Mouse (Mus musculus): ENCODE data around the gene Coro6.

Coro6 gene

DNA sequence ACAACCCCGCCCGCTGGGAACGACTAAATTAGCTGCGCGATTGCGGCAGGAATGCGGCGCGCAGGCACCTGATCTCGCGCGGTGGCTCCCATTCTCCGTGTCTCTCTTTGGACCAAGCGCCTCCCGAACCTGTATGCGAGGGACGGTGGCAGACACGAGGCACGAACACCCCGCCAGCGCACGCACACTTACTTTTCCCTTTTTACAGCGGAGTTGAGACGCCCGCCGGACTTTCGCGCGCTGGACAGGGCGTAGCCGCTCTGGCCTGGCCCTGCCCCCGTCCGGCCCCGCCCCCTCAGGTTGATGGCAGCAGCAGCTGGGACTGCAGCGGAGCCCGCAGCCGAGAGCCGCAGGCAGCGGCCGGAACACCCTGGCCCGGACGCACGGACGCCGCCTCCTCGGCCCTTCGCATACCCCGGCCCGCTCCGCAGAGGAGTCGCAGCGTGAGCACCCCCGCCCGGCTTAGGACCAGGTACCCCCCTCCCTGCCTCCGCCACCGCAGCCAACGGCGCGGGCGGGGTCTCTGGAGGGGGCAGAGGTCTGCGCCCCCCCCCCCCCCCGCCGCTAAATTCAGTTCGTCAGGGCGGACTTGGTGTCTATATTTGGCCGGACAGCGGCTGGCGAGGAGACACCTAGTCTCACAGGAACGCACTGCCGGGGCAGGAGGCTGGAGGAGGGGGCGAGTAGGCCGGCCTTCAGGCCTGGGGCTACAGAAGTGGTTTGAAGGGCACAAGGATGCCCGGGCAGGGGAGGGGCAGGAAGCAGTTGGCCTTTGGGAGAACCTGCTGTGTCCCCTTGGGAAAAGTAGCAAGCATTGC is at the start of gene Coro6:
Coro6 (plus strand) TSS at position 129 of the 818 bp plus-strand sequence.
- DNase-seq: peak; percentile 64

DNA sequence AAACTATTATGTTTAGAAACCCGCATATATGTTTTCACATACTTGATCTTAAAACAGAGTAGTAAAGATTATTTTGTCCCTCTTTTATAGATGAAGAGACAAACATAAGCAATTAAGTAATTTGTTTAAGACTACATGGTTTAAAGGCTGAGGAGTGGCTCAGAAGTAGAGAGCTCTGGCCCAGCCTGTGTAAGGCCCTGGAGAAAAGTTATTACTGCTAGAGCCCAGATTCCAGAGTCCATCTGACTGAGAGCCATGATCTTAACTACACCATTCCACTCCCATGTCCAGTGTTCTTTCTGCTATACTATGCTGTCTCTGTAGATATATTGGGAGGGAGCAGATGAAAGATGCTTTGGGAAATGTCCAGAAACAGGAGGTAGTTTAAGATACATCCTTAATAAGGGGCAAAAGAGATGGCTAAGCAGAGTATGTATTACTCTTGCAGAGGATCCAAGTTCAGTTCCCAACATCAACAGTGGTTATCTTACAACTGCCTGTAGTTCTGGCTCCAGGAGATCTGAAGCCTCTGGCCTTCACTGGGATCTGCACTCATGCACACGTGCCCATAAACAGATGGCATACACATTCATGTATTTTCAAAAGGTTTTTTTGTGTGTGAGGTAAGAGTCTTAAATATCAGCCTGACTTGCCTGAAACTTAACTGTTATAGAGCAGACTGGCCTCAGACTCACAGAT is 47.9 kb upstream of the Coro6 start:
- no peak for DNase-seq

DNA sequence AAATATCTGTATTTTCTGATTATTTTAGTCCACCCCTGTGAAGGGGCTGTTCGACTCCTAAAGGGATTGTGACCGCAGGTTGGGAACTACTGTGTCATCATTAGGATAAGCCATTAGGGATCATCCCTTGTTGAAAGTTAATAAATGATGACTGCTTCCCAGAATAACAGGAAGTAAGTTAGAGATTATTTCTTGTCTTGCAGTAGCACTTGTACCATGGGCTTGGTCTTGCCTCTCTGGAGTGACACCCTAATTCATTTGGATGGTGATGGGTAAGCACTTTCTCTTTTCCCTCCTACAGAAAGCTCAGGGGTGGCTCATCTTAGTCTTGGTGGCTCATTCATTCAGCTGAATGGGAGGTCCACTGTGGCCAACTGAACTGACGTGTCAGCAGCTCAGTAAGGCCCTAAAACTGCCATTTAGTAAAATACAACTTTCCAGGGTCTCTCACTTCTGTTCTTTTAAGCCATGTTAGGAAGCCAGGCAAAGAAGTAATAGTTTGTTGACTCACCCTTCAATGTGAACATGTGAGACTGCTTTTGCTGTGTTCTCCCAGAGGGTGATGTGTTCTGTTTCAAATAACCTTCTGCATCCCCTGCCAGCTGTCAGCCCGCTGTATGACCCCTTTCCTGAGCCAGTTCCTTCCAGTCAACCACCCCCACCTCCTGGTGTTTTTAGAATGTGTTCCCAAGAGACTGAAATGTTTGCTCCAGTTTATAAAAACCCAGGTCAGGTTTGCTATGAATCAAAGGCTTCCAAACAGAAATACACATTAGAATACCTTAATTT is 45.8 kb upstream of the Coro6 start:
- DNase-seq: peak; percentile 5

DNA sequence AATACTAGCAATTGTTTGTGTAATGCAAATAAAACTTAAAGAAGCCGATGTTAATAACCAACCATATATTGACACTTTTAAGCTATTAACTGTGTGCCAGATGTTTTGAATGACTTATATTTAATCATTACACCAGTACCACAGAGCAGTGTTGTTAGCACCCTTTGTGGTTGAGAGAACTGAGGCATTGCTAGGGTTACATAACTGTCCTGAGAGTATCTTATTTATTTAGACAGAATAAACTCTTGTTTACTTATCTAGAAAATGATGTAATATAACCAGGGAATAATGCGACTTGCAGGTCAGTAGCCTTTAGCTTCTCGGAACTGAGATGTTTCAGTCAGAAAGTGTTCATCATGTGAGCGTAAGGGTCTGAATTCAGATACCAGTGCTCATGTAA is 44.2 kb upstream of the Coro6 start:
- no peak for DNase-seq

DNA sequence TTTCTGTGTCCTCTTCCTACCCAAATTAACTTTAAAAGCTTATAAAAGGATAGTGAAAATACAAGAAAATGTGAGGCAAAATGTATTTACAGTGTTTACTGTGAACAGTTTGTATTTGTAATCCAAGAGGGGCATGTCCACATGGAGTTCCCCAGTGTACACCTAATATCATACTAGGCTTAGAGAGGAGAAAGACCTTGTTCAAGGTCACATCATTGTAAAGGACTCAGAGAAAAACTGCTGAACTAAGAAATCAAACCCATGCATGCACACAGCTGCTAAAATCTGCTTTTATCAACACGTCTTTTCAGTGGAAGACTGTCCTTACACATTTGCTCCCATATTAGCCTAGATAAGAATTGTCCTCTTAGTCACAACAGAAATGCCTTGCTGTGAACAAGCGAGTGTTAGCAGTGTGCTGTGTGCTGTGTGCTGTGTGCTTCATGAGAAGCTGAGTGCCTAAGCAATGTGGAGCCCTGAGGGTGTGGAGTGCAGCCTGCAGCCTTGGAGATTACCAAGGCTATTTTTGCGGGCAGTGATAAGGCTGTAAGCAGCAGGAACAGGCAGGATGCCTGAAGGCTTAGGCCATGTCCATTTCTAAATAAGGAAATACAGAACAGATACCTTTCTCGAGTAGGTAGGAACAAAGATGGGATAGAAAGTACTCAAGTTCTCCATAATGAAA is 38.9 kb upstream of the Coro6 start:
- DNase-seq: no peak

DNA sequence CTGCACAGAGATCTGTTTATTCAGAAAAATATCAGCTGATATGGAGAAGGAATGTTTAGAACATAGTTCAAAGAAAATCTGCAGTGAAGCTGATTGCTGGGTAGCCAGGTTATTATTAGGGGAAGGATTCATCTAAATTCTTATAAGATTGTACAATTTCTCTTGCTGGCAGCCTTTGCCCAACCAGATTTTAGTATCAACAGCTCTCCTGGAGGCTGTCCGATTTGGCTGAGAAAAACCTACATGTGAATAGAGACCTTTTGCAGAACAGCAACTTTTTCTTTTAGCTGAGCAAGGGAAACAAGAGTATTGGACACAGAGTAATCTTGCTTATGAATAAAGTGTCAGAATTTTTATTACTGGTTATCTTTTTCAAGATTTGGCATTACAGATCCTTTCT is 33.8 kb upstream of the Coro6 start:
- no peak for DNase-seq

GRCm38 (mm10) chr11:77437026-77437425 is 25.2 kb upstream of the Coro6 start:
- no peak for DNase-seq

- DNase-seq: no peak
These were observed 22.1 kb upstream of the Coro6 start for GRCm38 (mm10) chr11:77440081-77440480.

DNA sequence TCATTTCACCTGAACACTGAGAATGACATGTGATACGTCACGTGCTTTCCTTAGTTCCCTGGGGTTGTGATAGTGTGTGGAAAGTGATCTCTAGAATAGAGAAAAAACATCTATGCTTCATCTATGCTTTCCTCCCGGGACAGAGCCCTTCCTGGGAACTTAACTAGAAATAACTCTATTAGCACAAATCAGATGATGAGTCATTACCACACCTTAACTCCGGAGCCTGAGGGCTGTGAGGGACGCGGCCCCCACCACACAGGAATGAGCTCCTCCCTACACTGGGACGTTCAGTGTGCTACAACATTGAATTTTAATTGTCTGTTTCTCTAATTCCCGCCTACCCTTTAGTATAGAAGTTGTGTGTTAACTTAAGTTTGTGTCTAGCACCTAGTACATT is 21.2 kb upstream of the Coro6 start:
- no peak for DNase-seq

DNA sequence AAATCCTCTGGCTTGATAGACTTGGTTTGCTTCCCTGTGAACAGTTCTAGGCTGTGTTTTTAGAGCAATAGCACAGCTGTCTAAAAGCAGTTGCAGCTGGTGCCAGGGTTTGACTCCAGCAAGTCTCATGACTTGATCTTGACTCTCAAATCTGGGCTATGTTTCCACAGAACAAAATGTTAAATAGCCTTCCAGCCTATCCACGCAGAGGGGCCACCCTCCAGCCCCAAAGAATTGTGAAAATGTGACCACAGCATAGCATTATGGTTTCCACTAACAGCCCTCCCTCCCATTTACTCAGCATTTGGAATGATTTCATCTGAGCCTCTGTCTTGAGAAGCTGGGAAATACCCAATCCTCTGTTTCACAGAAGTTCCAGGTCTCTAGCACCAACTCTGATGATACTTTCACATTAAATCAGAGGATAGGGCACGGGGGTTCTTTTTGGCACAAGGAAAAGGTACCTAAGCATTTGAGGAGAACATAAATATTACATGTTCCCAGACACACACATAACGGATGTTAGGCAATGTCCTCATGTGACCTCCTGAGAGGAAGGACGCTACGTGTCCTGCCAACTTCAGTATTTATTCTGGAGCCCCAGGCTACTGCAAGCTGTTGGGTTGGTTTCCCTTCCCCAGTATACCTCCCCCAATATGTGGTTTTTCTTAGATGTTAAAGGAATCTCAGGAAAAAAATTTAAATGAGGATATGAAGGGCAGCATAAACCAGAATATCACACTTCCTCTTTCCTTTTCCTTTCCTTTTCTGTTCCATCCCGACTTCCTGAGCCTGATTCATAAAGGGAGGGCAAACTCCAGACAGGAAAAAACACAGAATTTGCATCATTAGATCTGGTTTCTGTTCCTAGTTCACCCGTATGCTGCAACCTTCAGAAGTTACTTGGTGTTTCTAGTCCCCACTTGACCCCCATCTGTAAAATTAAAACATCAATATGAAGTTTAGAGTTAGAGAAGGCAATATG is 19.7 kb upstream of the Coro6 start:
- DNase-seq: peak; percentile 56

GRCm38 (mm10) chr11:77444939-77445338 is 17.3 kb upstream of the Coro6 start:
- DNase-seq: peak; percentile 40

DNA sequence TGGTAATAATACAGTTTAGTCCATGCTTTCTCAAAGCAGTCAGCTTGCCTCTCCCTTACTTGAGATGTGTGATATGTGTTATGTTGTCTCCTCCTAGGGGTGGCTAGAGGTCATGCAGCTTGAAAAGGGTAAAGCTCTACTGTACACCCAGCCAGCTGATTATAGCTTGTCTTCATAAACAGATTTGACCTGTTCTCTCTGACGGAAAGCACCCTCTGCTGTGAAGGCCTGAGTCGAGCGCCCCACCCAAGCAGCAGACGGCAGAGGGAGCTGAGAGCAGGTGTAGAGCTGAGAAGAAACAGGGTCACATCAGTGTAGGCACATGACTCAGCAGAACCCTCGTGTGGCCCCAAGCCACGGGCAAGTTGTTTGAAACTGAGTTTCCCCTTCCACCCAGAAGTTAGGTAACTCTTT is 15.6 kb upstream of the Coro6 start:
- DNase-seq: peak; percentile 61

GRCm38 (mm10) chr11:77449224-77449623 is 13.0 kb upstream of the Coro6 start:
- DNase-seq: no peak

GRCm38 (mm10) chr11:77451670-77452069 is 10.5 kb upstream of the Coro6 start:
- no peak for DNase-seq

DNA sequence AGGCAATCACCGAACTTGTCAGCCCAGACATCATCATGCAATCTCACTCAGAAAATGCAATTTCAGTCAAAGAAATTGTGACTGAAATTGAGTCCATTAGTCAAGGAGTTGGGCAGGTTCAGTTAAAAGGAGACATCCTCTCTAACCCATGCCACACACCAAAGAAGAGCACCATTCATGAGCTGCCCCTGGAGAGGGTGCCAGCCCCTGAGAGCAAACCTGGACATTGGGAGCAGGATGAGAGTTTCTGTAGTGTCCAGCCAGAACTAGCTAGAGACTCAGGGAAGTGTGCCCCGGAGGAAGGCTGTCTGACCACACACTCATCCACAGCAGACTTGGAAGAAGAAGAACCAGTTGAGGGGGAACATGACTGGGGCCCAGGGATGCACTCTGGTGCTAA is 8.8 kb upstream of the Coro6 start:
- no peak for DNase-seq

DNA sequence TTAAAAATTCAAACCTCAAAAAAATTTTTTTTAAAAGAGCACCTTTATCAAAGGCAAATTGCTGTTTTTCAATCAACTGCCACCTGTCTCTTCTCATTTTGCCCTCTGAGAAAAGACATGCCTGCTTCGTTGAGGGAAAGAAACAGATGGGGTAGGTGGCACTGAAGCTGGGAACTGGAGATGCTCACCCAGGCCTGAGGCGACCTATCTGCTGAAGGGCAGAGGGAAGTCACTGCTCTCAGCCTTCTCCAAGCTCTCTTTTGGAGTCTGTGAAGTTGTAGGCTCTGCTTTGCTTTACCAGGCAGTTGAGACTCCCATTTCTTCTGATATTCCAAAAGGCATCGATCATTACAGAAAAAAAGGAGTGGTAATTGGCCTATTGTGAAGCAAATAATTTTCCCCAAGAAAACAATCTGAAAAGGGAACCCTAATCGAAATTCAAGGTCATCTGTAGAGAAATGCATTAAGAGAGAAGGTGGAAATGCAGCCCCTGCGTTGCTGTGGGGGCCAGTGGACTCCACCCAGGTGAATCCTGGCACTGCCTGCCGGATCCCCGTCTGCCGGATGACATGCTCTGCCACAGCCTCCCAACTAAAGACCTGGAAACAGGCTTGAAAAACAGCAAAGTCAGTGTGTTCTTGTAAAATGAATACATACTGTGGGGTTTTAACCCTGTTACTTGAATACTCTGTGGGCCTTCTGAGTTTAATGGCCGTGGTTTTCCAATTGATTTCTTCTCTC is 6.3 kb upstream of the Coro6 start:
- no peak for DNase-seq

DNA sequence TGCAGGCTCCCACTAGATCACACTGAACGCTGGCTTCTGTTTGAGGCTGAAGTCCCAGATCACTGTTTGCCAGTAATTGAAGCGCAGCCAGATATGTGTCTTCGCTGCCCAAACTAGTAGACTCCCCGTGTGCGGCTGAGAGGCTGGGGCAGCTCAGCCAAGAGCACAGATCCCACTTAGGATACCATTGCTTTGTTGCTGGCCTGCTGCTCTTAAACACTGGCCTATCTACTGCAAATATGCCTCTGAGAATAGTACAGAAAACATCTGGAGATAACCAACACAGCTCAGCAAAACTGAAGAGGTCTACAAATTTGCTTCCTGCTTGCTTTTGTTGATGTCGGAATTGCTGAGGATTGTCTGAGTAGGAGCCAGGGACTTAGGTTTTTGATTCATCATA is 5.3 kb upstream of the Coro6 start:
- DNase-seq: no peak

DNA sequence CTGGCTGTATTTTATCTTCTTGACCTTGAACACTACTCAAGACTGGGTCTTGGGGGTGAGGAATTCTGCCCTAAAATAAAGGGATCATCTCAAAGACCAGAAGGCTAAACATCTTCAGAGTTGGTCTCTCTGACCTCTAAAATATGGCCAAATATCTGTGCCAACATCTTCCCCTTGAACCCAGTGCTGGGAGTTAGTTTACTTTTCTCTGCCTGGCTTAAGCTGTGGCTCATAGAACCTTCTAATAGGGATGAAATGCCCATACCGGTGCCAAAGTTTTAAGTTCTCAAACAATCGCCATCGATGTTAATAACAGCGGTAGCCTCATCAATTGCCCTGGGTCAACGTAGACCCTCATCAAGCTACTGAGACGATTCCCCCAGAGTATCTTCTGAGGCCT is 355 bp upstream of the Coro6 start:
- DNase-seq: no peak

DNA sequence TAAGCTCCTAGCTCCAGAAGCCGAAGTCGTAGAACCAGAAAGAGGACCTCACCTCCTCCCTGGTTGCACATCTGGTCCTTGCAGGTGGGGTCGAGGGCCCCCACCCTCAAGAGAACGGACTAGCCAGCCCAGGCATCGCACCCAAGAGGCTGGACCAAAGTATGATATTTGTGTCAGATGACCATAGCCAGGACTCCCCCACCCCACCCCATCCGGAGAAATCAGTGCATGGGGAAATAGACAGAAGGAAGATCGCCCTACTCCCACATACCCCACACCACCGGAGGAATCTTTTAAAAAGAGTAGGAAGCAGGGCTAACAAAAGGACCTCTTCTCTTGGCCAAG is 862 bp downstream of the Coro6 start:
- DNase-seq: no peak

DNA sequence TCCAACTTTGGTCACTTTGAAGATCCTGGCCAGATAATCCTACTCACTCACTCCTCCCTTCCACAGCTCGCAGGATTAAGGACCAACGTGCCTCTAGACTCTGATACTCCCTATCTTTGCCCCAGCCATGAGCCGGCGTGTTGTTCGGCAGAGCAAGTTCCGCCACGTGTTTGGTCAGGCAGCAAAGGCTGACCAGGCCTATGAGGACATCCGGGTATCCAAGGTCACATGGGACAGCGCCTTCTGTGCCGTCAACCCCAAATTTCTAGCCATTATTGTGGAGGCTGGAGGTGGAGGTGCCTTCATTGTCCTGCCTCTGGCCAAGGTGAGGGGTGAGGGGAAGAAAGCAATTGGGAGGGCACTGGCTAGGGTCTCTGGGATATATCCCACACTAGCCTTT is 1.6 kb downstream of the Coro6 start:
- DNase-seq: no peak

DNA sequence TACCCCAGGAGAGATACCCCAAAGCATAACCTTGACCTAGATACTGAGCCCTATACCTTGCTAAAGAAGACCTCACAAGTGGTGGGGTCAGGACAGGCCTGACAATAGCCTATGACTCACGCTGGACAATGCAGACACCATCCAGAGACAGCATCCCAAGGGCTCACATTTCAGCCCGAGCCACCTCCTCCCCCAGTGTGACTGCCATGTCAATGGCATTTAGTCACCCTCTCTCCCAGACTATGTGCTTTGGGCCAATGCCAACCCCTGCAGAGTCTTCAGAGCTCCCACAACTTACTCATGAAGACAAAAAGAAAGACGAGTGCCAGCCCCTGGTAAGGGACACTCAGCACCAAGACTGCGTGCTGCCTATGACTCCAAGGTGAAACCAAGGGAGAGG is 2.5 kb downstream of the Coro6 start:
- DNase-seq: no peak

All from kidney, adult 11 months (tissue).